Mouse (Mus musculus) granulocyte monocyte progenitor cell, adult 5-6 weeks (primary cell): ENCODE measurements around the gene Cul4a. TPM values are rescaled to one million over a fixed set of nuclear protein-coding genes. Genes with fewer than 3 reads are reported as not detected.

Experiments used
- ATAC-seq: replicated peaks from 2 replicates; pipeline ENCODE4 v1.8.0; 2016; ENCODE audit warnings: mild to moderate bottlenecking, moderate TSS enrichment, inconsistent platforms; ENCODE audit not compliant: poor library complexity, severe bottlenecking
- total RNA-seq, 2 experiments: library from RNA; stranded (forward) in 1 of 2; stranded (reverse) in 1 of 2; fragments of 200-712, 200-1000 nt in 1 of 2; fragments of >200 nt in 1 of 2; fragmentation: Nextera tagmentation in 1 of 2; gene quantifications; 2 replicates each; pipeline ENCODE4 v1.2.3; 2014 to 2017

Cul4a gene
- total RNA-seq, 2 experiments from 2014 or later, result 76.6 to 91.5 TPM

GRCm38 (mm10) chr8:13124897-13125296 is 19.5 kb downstream of the Cul4a start:
- ATAC-seq, result no peak

DNA sequence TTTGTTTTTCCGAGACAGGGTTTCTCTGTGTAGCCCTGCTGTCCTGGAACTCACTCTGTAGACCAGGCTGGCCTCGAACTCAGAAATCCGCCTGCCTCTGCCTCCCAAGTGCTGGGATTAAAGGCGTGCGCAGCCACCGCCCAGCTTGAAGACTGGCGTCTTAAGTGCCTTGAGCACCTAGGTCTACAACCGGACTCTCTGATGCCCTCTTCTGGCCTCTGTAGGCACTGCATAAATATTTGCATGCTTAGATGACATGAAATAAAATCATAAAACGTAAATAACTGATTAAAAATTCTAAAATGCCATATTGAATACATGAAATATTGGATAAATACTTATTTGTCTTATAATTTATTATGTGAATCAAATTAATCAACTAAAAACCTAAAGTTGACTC is 26.8 kb downstream of the Cul4a start:
- ATAC-seq, result peak; percentile 80

GRCm38 (mm10) chr8:13139641-13140182 is 34.3 kb downstream of the Cul4a start:
- ATAC-seq, result no peak

DNA sequence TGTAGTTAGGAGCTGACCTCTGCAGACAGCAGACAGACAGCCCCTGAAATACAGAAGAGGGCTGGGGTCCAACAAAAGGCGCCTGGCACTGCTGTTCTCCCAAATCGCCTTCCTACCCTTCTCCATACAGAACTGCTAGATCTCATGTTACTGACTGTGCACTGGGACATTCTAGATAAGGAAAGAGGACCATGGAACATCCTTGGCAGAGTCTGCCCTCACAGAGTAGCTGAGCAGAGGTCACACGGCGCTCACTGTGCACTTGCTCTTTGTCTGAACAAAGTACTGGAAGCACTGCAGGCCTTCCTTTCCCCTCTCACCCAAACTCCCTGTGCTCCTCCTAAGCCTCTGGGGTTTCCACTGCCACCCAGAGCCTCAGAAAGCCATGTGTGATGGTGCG is 36.3 kb downstream of the Cul4a start:
- ATAC-seq, result no peak

DNA sequence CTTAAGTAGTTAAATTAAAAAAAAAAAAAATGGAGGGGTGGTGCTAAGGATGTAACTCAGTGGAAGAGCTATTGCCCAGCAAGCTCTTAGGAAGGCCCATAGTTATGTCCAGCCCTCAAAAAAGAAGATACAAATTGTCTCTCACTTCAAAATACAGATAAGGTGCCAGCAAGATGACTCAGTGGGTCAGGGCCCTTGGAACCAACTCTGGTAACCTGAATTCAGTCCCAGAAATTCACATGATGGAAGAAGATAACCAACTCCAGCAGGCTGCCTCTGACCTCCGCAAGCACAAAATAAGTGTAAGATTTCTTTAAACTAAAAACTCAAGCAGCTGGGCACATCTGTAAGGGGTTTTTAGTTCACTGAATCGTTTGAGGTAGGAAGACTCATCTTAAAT is 43.1 kb downstream of the Cul4a start:
- no peak for ATAC-seq

DNA sequence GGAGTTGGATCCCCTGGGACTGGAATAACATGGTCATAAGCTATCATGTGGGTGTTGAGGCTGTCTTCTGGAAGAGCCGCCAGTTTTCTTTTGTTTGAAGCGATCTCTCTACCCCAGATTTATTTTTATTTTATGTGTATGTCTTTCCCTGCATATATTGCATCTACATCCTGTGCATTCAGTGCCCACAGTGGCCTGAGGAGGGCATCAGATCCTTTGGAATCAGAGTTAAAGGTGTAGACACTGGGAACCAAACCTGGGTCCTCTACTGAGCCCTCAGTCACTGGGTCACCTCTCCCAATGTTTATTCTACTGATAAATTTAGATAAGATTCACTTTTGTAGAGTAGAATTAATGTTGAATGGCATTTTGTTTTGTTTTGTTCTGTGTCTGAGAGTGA is 43.9 kb downstream of the Cul4a start:
- ATAC-seq, result no peak

DNA sequence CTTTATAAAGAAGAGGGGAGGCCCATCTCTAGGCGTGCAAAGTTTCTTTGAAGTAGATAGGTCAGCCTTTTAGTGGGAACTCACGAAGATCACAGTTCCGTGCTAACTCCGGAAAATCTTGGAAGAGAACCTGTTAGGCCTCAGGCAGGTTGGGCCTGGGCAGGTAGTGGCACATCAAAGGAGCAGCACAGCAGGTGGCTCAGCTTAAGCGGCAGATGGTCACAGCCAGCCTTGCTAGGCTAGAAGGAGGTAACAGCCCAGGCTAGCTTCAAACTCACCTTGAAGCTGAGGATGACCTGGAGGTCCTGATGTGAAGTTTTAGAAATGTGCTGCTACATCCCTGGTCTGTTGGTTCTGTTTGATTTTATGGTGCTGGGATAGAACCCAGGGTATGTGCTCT is 44.4 kb downstream of the Cul4a start:
- ATAC-seq, result no peak

- ATAC-seq, result no peak
These were observed 45.5 kb downstream of the Cul4a start for GRCm38 (mm10) chr8:13150929-13151328.

DNA sequence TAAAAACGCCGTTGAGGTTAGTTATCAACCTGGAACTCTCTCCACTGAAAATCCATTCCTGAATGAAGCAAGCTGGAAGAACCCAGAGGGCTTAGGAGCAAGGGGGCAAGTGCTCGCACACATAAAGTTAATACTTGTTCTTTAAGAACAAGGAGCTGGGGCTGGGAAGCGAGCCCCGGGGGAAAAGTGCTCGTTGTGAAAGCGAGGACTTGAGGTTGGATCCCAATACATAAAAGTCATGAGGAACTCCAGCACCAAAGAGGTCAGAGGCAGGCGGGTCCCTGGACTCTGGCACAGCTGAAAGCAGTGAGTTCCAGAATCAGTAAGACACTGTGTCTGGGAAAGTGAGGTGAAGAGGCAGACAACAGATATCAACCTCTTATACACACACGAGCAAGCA is 48.7 kb downstream of the Cul4a start:
- no peak for ATAC-seq

DNA sequence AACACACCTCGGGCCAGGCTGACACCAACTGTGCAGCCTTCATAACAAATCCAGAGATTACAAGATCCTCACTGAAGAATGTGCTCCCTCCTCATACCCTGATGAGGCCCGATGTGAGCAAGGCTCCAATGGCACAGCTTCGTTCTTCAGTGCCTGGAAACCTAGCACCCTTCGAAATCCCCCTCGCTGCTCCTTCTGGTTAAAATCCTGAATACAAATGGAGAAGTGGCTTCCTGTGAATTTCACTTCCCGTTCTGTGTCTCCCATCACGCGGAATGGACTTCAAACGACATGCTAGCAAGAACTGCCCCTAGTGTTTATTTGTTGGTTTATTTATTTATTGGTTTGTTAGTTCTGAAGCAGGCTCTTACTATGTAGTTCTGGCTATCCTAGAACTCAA is 49.9 kb downstream of the Cul4a start:
- peak; percentile 68 for ATAC-seq

- ATAC-seq, result no peak
These were observed 51.1 kb downstream of the Cul4a start for GRCm38 (mm10) chr8:13156327-13157097.

DNA sequence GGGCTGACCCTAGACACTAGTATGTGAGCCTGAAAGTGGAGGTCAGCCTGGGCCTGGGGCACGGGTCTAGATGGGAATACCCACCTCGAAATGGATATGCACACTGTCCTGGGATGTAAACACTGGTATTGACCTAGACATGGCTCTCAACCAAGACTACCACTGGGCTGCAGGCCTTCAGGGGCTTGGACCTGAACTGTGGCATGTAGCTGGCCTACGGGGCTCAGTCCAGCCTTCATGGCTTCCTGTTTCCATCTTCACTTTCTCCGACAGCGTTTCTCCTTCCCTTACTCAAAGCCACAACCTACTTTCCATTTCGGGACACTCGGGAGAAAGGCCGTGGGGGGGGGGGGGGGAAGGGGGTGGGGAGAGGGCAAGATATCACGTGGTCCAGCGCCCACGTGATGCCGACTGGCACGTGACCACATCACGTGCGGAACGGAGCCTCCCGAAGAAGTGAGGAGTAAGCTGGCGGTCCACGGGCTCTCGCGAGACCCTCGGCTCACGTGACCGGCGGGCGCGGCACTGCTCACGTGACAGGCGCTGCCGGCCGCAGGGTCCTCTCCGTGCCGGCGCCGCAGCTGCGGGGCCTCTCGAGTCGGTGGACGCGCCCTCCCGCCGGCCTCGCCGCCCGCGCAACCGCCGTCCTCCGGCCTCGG is 53.4 kb downstream of the Cul4a start, which contains the start of gene Lamp1:
Lamp1 (plus strand) TSS at position 444 of the 659 bp plus-strand sequence.
- peak; percentile 61 for ATAC-seq

DNA sequence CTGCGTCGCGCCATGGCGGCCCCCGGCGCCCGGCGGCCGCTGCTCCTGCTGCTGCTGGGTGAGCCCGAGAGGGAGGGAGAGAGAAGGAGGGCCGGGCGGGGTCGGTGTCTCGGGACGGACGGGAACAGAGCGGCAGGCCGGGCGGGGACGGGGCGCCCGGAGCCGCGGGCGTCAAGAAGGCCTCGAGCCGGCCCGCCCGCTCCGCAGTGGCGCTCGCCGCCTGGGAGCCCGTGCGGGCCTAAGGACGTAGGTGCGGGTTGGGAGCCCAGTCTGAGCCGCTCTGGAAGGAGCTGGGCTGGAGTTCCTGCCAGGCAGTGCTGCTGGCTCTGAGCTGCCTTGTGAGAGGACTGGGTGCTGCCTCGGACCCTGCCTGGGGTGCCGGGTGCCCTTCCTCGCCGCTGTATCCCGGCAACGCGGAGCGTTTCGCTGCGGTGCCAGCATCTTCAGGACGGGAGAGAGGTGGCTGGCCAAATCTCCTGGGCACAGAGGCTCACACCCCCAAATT is 54.0 kb downstream of the Cul4a start:
- no peak for ATAC-seq

DNA sequence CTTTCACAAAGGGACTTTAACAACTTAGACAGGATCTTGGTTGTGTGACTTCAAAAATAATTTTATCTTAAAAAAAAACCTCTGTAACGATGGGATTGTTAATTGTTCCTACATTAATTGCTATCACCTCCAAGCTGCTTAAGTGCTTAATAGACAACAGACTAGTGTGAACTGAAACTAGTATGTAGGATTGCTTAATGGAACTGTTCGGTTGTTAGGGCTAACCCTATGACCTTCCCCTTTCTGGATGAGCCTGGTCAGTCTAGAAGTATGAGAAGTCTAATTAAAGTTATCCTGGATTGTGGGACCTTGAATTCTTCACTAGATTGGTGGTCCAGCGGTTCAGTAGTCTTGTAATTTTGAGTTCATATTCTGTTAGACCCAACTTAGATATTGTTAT is 55.3 kb downstream of the Cul4a start:
- peak; percentile 63 for ATAC-seq

- peak; percentile 26 for ATAC-seq
These were observed 56.7 kb downstream of the Cul4a start for GRCm38 (mm10) chr8:13162098-13162497.

DNA sequence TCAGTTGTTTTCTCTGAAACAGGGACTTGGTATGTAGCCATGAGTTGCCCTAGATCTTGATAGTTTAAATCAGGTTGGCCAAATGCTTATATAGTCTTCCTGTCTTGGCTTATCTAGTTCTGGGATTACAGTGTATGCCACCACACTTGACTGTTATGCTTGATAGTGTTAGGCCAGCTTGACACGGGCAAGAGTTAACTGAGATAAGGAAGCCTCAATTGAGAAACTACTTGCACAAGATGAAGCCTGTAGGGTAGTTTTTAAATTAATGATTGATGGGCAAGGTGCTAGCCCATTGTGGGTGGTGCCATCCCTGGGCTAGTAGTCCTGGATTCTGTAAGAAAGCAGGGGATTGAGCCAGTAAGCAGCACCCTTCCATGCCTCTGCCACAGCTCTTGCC is 58.1 kb downstream of the Cul4a start:
- no peak; the same call in 1 of the 2 replicates for ATAC-seq

GRCm38 (mm10) chr8:13164361-13164760 is 58.9 kb downstream of the Cul4a start:
- ATAC-seq, result no peak

DNA sequence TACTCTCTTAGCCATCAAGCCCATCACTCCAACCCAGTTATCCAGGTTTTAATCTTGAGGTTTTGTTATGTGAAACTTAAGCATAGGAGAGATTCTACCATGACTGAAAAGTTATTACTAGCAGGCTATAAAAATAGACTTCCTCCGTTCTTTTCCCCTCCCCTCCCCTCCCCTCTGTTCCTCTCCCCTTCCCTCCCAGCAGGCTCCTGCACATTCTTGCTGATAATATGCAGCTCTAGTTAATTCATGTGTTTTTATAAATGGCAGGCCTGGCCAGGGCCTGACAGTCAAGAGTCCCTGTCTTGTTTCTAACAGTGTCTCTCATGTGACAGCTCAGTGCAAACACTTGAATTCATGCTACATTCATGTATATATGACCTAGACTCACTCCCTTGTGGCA is 65.1 kb downstream of the Cul4a start:
- ATAC-seq, result no peak

GRCm38 (mm10) chr8:13174305-13174704 is 68.9 kb downstream of the Cul4a start:
- no peak for ATAC-seq

DNA sequence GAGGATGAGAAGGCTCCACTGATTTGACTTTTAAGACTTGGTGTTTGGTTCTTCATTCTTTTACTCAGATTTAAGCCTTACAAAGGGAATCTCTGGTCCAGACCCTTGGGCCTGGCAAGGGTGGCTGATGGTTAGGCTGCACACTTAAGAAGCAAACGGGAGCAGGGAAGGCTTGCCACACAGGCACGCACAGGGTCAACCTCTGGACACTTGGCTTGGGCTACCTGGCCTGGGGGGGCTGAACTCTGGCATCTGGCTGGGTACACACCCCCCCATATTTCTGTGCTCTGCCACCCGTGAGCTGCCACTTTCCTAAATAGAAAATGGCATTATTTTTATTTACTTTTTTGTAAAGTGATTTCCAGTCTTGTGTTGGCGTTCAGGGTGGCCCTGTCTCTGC is 69.4 kb downstream of the Cul4a start:
- ATAC-seq, result no peak

GRCm38 (mm10) chr8:13175650-13176049 is 70.2 kb downstream of the Cul4a start:
- no peak for ATAC-seq
